Mouse (Mus musculus) c-Kit-positive CD71-positive TER-119-positive erythroid progenitor cells, embryonic 14.5 days (primary cell): Measurements from ENCODE around the gene Crybg3.
"Not testable (repeated sequence)": the region's sequence is repeated elsewhere in the genome, so short reads cannot be mapped to it uniquely, and the experiment has no call there.

ENCODE experiments used
- DNase-seq: peaks from one replicate; pipeline ENCODE4 v3.0.0-alpha.2; 2013; ENCODE audit warnings: low spot score

Gene Crybg3

GRCm38 (mm10) chr16:59531243-59531642 lies 69.5 kb downstream of the Crybg3 start:
- DNase-seq, result no peak

GRCm38 (mm10) chr16:59529570-59529969 lies 71.2 kb downstream of the Crybg3 start:
- no peak for DNase-seq

- DNase-seq, result no peak
Measured at GRCm38 (mm10) chr16:59526939-59527338, 73.8 kb downstream of the Crybg3 start.

GRCm38 (mm10) chr16:59521752-59522423 lies 78.9 kb downstream of the Crybg3 start:
- DNase-seq, result no peak

GRCm38 (mm10) chr16:59517447-59518219 lies 83.1 kb downstream of the Crybg3 start:
- no peak for DNase-seq

GRCm38 (mm10) chr16:59516965-59517364 lies 83.8 kb downstream of the Crybg3 start:
- no peak for DNase-seq

GRCm38 (mm10) chr16:59515169-59515568 lies 85.6 kb downstream of the Crybg3 start:
- DNase-seq, result no peak

GRCm38 (mm10) chr16:59509830-59510229 lies 90.9 kb downstream of the Crybg3 start:
- DNase-seq, result no peak

- no peak for DNase-seq
Measured at GRCm38 (mm10) chr16:59499180-59499579, 101.6 kb downstream of the Crybg3 start.

- no peak for DNase-seq
Measured at GRCm38 (mm10) chr16:59497947-59498346, 102.8 kb downstream of the Crybg3 start.

GRCm38 (mm10) chr16:59493199-59493598 lies 107.6 kb downstream of the Crybg3 start:
- DNase-seq, result no peak

GRCm38 (mm10) chr16:59487975-59488548 lies 112.7 kb downstream of the Crybg3 start:
- no peak for DNase-seq

GRCm38 (mm10) chr16:59487239-59487638 lies 113.5 kb downstream of the Crybg3 start:
- DNase-seq, result no peak

GRCm38 (mm10) chr16:59477955-59478354 lies 122.8 kb downstream of the Crybg3 start:
- DNase-seq, result no peak

GRCm38 (mm10) chr16:59474788-59475187 lies 126.0 kb downstream of the Crybg3 start:
- DNase-seq, result peak; percentile 20

- DNase-seq, result peak; percentile 17
Measured at GRCm38 (mm10) chr16:59472546-59472945, 128.2 kb downstream of the Crybg3 start.

- DNase-seq, result peak; percentile 75
Measured at GRCm38 (mm10) chr16:59471637-59472278, 129.0 kb downstream of the Crybg3 start, which contains the start of gene Riox2. TSS of gene Riox2 (plus strand) at chr16:59471775.

- DNase-seq, result no peak
Measured at GRCm38 (mm10) chr16:59469846-59470245, 130.9 kb downstream of the Crybg3 start.

GRCm38 (mm10) chr16:59463973-59464372 lies 136.8 kb downstream of the Crybg3 start:
- DNase-seq, result no peak

- DNase-seq, result no peak
Measured at GRCm38 (mm10) chr16:59463567-59463966, 137.2 kb downstream of the Crybg3 start.

- DNase-seq, result not testable (repeated sequence)
Measured at GRCm38 (mm10) chr16:59459259-59459861, 141.4 kb downstream of the Crybg3 start.

- no peak for DNase-seq
Measured at GRCm38 (mm10) chr16:59451813-59452212, 149.0 kb downstream of the Crybg3 start.
